Mouse (Mus musculus) cerebellum, postnatal 4 days (tissue): ENCODE measurements at regions not wholly inside any gene's neighbourhood (a gene's known extent, or its start where the extent isn't known, plus 50 kb on each side); places are given as distances from the start of the nearest gene placed in this dataset.
A peak's percentile ranks its signal among the peaks of the same experiment; 100 is the strongest.

Experiments used
- DNase-seq, 2 experiments: peaks; one replicate each; pipeline ENCODE4 v3.0.0; 2022; ENCODE audit warnings: low spot score in 2 of 2, mixed read lengths in 1 of 2

GRCm38 (mm10) chr7:66593619-66594018, 95.8 kb downstream of the Asb7 start:
- no peak for DNase-seq

- DNase-seq, result no peak
Measured at GRCm38 (mm10) chr7:66591594-66592290, 97.7 kb downstream of the Asb7 start.

GRCm38 (mm10) chr7:66586511-66586910, 102.9 kb downstream of the Asb7 start:
- DNase-seq, result no peak

- no peak for DNase-seq
Measured at GRCm38 (mm10) chr7:66580687-66581151, 108.7 kb downstream of the Asb7 start.

GRCm38 (mm10) chr7:66576261-66576660, 113.1 kb downstream of the Asb7 start:
- DNase-seq, result no peak

- no peak for DNase-seq
Measured at GRCm38 (mm10) chr7:66571451-66571850, 117.9 kb downstream of the Asb7 start.

GRCm38 (mm10) chr7:66547694-66548093, 120.4 kb upstream of the Aldh1a3 start:
- no peak for DNase-seq

GRCm38 (mm10) chr7:66545184-66545583, 117.9 kb upstream of the Aldh1a3 start:
- no peak for DNase-seq

- DNase-seq, result no peak
Measured at GRCm38 (mm10) chr7:66544352-66545053, 117.2 kb upstream of the Aldh1a3 start.

- no peak for DNase-seq
Measured at GRCm38 (mm10) chr7:66532596-66532995, 105.3 kb upstream of the Aldh1a3 start.

GRCm38 (mm10) chr7:66532048-66532447, 104.7 kb upstream of the Aldh1a3 start:
- peak in 1 of 2 experiments; percentile 39 for DNase-seq

- no peak for DNase-seq
Measured at GRCm38 (mm10) chr7:66531111-66531510, 103.8 kb upstream of the Aldh1a3 start.

- DNase-seq, result no peak
Measured at GRCm38 (mm10) chr7:66528881-66529280, 101.6 kb upstream of the Aldh1a3 start.

- DNase-seq, result no peak
Measured at GRCm38 (mm10) chr7:66523959-66524358, 96.6 kb upstream of the Aldh1a3 start.

GRCm38 (mm10) chr7:66521522-66521921, 94.2 kb upstream of the Aldh1a3 start:
- no peak for DNase-seq

- DNase-seq, result no peak
Measured at GRCm38 (mm10) chr7:66516143-66516542, 88.8 kb upstream of the Aldh1a3 start.

GRCm38 (mm10) chr7:66513411-66513810, 86.1 kb upstream of the Aldh1a3 start:
- no peak for DNase-seq

GRCm38 (mm10) chr7:66505734-66506133, 78.4 kb upstream of the Aldh1a3 start:
- no peak for DNase-seq

GRCm38 (mm10) chr7:66504519-66504918, 77.2 kb upstream of the Aldh1a3 start:
- no peak for DNase-seq

- DNase-seq, result no peak
Measured at GRCm38 (mm10) chr7:66501425-66501824, 74.1 kb upstream of the Aldh1a3 start.

- DNase-seq, result no peak
Measured at GRCm38 (mm10) chr7:66497480-66497879, 70.2 kb upstream of the Aldh1a3 start.

GRCm38 (mm10) chr7:66493216-66493885, 66.0 kb upstream of the Aldh1a3 start:
- no peak for DNase-seq

GRCm38 (mm10) chr7:66492748-66493147, 65.4 kb upstream of the Aldh1a3 start:
- peak in 1 of 2 experiments; percentile 35 for DNase-seq
